Mouse (Mus musculus): ENCODE data around the gene Idi1.
"Not testable (repeated sequence)": the region's sequence is repeated elsewhere in the genome, so short reads cannot be mapped to it uniquely, and the experiment has no call there.

- not testable (repeated sequence) for TF ChIP-seq CTCF (IDR thresholded peaks at IDR 0.05; ENCODE audit: extremely low read depth, insufficient read length, insufficient replicate concordance, low read depth, low read length); POLR2A (IDR thresholded peaks at IDR 0.05; ENCODE audit: low read depth, low read length)
Observed at GRCm38 (mm10) chr13:8941701-8942100, 56.4 kb downstream of the Idi1 start.

All from small intestine, adult 2 months (tissue).